Mouse (Mus musculus) thymus, adult 2 months (tissue): ENCODE measurements around the gene Dnah3. TPM values are rescaled to one million over a fixed set of nuclear protein-coding genes. Genes with fewer than 3 reads are reported as not detected.

Experiments
- DNase-seq: peaks from one replicate; pipeline ENCODE4 v3.0.0; 2021
- H3K27ac ChIP-seq: fragments of 200-500 bp; 2 replicates; pipeline ENCODE4 v1.5.1; 2012; ENCODE audit warnings: low read length, control low read depth; ENCODE audit not compliant: control insufficient read depth, insufficient read depth
- H3K27me3 ChIP-seq: fragments of 200-500 bp; 2 replicates; pipeline ENCODE4 v1.6.1; 2012; ENCODE audit warnings: mild to moderate bottlenecking, low read length, moderate library complexity, mixed read lengths; ENCODE audit not compliant: control insufficient read depth, insufficient read depth
- H3K36me3 ChIP-seq: fragments of 200-500 bp; 2 replicates; pipeline ENCODE4 v1.6.1; 2012; ENCODE audit warnings: mild to moderate bottlenecking, low read length, moderate library complexity; ENCODE audit not compliant: control insufficient read depth, insufficient read depth
- H3K4me1 ChIP-seq: fragments of 200-500 bp; replicated peaks from 2 replicates; pipeline ENCODE4 v1.6.1; 2012; ENCODE audit warnings: low read length; ENCODE audit not compliant: control insufficient read depth, insufficient read depth
- H3K4me3 ChIP-seq: fragments of 200-500 bp; 2 replicates; pipeline ENCODE4 v1.5.1; 2012; ENCODE audit warnings: mild to moderate bottlenecking, low read length, control low read depth, moderate library complexity; ENCODE audit not compliant: control insufficient read depth, insufficient read depth
- CTCF ChIP-seq: fragments of 200-500 bp; IDR thresholded peaks from 2 replicates; pipeline ENCODE4 v1.5.1; 2012; ENCODE audit warnings: mild to moderate bottlenecking, control low read depth, low read length, moderate library complexity, borderline replicate concordance; ENCODE audit not compliant: control insufficient read depth, poor library complexity, insufficient read depth; ENCODE audit errors: extremely low read depth
- POLR2A ChIP-seq: fragments of 200-500 bp; IDR thresholded peaks from 2 replicates; pipeline ENCODE4 v1.6.1; 2012; ENCODE audit warnings: mild to moderate bottlenecking, low read length, control low read depth, moderate library complexity; ENCODE audit not compliant: control insufficient read depth, poor library complexity, insufficient read depth; ENCODE audit errors: extremely low read depth
- WGBS: fragments of 180-500 bp; shearing (Covaris S2); methylation state at CpG from one replicate; pipeline ENCODE4 v1.1.7; 2018; 5-methylcytosine and 5-hydroxymethylcytosine counted together
- polyA plus RNA-seq: library from polyadenylated mRNA; depleted of rRNA; stranded (reverse); fragments of >200 nt; gene quantifications from 2 replicates; pipeline ENCODE4 v1.2.3, GENCODE M21; 2012

Gene Dnah3
- polyA plus RNA-seq, 1 experiment = 0.30 TPM

DNA sequence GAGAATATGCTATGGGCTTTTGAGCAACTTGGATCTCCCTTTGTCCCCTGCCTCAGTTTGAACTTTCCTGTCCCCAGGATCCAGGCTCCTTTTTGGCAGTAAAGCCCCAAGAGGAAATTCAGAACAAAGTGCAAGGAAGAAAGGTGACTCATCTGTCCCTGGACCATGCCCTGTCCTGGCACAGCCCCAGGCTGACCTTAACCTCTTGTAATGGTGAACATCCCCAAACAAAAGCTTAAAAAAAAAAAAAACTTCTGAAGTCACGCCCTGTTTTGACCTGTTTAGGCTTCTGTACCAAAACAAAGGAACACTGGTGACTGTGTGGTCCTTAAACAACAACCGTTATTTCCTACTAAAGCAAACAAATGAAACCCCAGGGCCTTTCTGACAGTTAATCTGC is 153.5 kb downstream of the Dnah3 start:
- no peak for DNase-seq
- WGBS = 70% methylated on average over 2 of the region's 2 CpGs
- Histone ChIP-seq H3K36me3 (no peaks in the 10 kb centered on the region), H3K4me3 (no peak overlapping the region), H3K27ac (no peak overlapping the region), H3K27me3 (no peaks in the 10 kb centered on the region), H3K4me1 (no peaks in the 10 kb centered on the region)
- TF ChIP-seq POLR2A (no peak), CTCF (no peak)

DNA sequence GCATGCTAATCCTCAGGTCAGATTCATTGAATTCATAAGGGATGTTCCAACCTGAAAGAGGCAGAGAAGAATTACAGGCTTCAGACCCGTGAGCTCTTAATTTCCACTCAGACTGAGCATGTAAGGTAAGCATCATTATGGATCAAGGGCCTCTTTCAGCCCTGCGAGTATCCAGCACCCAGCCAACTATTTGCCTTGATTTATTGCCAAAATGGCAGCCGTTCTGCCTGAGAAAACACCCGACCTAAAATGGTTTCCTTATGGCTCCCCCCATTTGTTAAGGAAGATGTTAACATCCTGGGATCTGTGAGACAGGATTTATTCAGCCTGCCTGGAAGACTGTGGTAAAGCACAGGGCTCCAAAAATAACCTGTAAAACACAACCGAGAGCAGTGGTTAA is 158.0 kb downstream of the Dnah3 start:
- H3K27me3 ChIP-seq = no peaks in the 10 kb centered on the region
- no peak overlapping the region for H3K4me3 ChIP-seq
- no peak overlapping the region for H3K27ac ChIP-seq
- WGBS = 73% methylated on average over 5 of the region's 5 CpGs
- TF ChIP-seq POLR2A (no peak), CTCF (no peak)
- H3K36me3 ChIP-seq = no peaks in the 10 kb centered on the region
- no peak for DNase-seq
- no peaks in the 10 kb centered on the region for H3K4me1 ChIP-seq

DNA sequence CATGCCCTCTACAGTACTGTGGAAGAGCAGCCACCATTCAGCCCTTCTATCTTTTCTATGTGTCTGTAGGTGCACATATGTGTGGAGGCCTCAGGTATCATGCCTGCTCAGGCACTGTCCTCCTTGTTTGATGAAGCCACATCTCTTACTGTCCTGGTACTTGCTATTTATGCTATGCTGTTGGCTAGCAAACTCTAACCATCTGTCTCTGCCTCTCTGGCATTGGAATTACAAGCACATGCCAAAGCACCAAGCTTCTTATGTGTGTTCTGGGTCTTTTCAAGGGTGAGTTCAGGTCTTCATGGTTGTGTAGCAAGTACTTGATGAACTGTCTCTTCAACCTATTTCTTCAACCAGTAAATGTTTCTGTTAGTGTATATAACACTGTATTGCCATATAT is 158.8 kb downstream of the Dnah3 start:
- Histone ChIP-seq H3K27ac (no peak overlapping the region), H3K4me1 (no peaks in the 10 kb centered on the region), H3K27me3 (no peaks in the 10 kb centered on the region), H3K4me3 (no peak overlapping the region), H3K36me3 (no peaks in the 10 kb centered on the region)
- no peak for DNase-seq
- TF ChIP-seq CTCF (no peak), POLR2A (no peak)

DNA sequence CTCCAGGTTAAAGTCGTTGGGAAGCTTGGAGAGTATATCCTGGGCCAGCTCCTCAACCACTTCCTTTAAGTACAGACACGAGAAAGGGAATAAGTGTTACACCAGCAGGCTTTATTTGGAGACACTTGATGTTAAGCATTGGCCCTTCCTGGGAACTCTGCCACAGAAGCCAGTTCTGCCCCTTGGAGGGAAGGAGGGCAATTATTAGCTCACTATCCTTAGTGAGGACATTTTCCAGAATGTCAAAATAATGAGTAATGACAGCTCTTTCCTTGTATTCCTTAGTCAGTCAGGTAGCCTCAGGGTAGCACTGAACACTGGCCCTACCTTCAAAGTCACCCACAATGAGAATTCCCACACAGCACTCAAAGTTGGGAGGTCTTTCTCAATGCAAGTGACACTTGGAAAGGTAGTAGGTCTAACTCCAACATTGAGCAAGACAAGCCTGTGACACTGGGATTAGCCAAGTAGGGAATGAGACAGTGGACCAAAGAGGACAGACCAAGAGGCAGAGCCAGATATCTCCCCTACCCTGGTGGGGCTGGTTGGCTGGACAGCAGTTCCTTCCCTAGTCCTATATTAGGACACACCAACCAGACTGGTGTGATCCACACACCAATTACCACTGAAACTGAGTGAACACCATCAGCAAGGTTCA is 166.2 kb downstream of the Dnah3 start:
- 64% methylated on average over 2 of the region's 2 CpGs for WGBS
- Histone ChIP-seq H3K36me3 (no peaks in the 10 kb centered on the region), H3K4me1 (no peaks in the 10 kb centered on the region), H3K27ac (no peak overlapping the region), H3K27me3 (no peaks in the 10 kb centered on the region), H3K4me3 (no peak overlapping the region)
- no peak for TF ChIP-seq POLR2A
- TF ChIP-seq CTCF = no peak
- DNase-seq = no peak

DNA sequence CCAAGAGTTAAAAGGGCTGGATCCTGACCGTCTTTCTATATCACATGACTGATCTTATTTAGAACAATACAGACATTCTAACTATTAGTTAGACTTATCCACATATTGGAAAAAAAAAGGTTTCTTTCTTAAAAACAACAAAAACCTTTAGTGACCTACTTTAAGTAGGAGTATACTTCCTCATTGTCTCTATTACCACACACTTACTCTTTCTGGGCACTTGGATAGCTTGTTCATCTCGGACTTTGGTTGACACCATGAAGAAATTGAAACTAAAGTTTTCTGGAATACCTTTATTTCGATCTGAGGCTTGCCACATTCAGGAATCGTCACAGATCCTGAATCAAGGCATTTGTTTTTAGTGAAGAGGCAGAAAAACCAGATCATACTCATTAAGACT is 174.0 kb downstream of the Dnah3 start:
- Histone ChIP-seq H3K36me3 (no peaks in the 10 kb centered on the region), H3K4me3 (no peak overlapping the region), H3K27ac (no peak overlapping the region), H3K27me3 (no peaks in the 10 kb centered on the region), H3K4me1 (no peaks in the 10 kb centered on the region)
- no peak for DNase-seq
- 84% methylated on average over 4 of the region's 4 CpGs for WGBS
- no peak for TF ChIP-seq CTCF
- TF ChIP-seq POLR2A = no peak

DNA sequence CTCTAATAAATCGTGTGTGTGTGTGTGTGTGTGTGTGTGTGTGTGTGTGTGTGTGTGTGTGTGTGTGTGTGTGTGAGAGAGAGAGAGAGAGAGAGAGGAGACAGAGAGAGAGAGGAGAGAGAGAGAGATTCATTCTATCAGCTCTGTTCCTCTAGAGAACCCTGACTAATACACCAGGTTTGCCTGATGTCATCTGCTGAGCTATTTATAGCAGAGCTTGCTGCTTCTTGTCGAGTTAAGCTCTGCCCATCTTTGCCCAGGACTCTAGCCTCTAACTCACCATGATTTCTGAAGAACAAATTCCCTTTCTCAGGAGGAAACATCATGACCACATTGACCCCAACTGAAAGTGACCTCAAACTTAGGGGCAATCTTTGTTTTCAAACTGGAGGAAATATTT is 174.6 kb downstream of the Dnah3 start:
- TF ChIP-seq POLR2A (no peak), CTCF (no peak)
- 43% methylated on average over 2 of the region's 2 CpGs for WGBS
- H3K4me3 ChIP-seq = no peak overlapping the region
- no peak overlapping the region for H3K27ac ChIP-seq
- H3K36me3 ChIP-seq = no peaks in the 10 kb centered on the region
- DNase-seq = no peak
- H3K27me3 ChIP-seq = no peaks in the 10 kb centered on the region
- H3K4me1 ChIP-seq = no peaks in the 10 kb centered on the region

DNA sequence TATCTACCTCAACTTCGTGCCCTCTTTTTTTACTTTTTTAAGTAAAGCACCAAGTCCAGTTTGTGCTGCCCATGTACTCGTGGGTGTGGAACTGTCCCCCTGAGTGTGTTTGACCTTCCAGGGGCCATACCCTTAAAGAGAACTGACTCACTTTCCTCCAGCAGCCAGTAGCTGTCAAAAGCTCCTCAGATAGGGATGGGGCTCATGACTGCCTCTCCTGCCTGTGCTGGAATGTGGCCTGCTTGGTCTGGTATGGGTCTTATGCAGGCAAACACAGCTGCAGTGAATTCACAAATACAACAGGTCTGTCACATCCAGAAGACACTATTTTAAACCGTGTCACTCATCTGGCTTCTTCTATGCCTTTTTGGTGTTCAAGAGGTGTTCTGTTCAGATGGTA is 183.4 kb downstream of the Dnah3 start:
- 83% methylated on average over 3 of the region's 3 CpGs for WGBS
- DNase-seq = no peak
- H3K4me1 ChIP-seq = no peaks in the 10 kb centered on the region
- H3K27ac ChIP-seq = no peak overlapping the region
- TF ChIP-seq CTCF (no peak), POLR2A (no peak)
- H3K36me3 ChIP-seq = no peaks in the 10 kb centered on the region
- H3K4me3 ChIP-seq = no peak overlapping the region
- H3K27me3 ChIP-seq = no peaks in the 10 kb centered on the region
